Mouse (Mus musculus): ENCODE measurements around the gene Ppp1r7. TPM values are rescaled to one million over a fixed set of nuclear protein-coding genes. Genes with fewer than 3 reads are reported as not detected.
"Not testable (repeated sequence)": the region's sequence is repeated elsewhere in the genome, so short reads cannot be mapped to it uniquely, and the experiment has no call there.

Ppp1r7 gene
- polyA plus RNA-seq (2012; rRNA removed) = 3.0 and 4.2 TPM in 2 replicates

- under 1% methylated on average over 63 of the region's 63 CpGs for WGBS
- peak within 1 kb of the TSS; percentile 88 for H3K4me3 ChIP-seq (replicated peaks; ENCODE audit: extremely low read depth, low read depth, low read length)
- peak; percentile 89 for DNase-seq
- TF ChIP-seq CTCF (IDR thresholded peaks at IDR 0.05; ENCODE audit: insufficient read depth, low read length) (no peak), POLR2A (IDR thresholded peaks at IDR 0.05; ENCODE audit: borderline replicate concordance, extremely low read depth, low read depth, low read length) (no peak)
- H3K4me1 ChIP-seq (ENCODE audit: control insufficient read depth, insufficient read depth, low read length) = no peaks in the 10 kb centered on the region; the same call in 1 of the 2 replicates
Observed at GRCm38 (mm10) chr1:93342648-93343503, at the start of gene Ppp1r7, which contains the start of gene Pask. TSS of gene Ppp1r7 (plus strand) at chr1:93342854. TSS of gene Pask (minus strand) at chr1:93343482.

- H3K4me1 ChIP-seq (ENCODE audit: control insufficient read depth, insufficient read depth, low read length); H3K4me3 ChIP-seq (replicated peaks; ENCODE audit: extremely low read depth, low read depth, low read length); DNase-seq: not testable (repeated sequence)
- WGBS = 83% methylated on average over 3 of the region's 3 CpGs
Observed at GRCm38 (mm10) chr1:93294491-93294890, 48.2 kb upstream of the Ppp1r7 start.

GRCm38 (mm10) chr1:93299791-93300190 lies 42.9 kb upstream of the Ppp1r7 start:
- TF ChIP-seq POLR2A (IDR thresholded peaks at IDR 0.05; ENCODE audit: borderline replicate concordance, extremely low read depth, low read depth, low read length) (no peak), CTCF (IDR thresholded peaks at IDR 0.05; ENCODE audit: insufficient read depth, low read length) (no peak)
- 74% methylated on average over 4 of the region's 4 CpGs for WGBS

GRCm38 (mm10) chr1:93300578-93300977 lies 42.1 kb upstream of the Ppp1r7 start:
- no peak for DNase-seq
- TF ChIP-seq POLR2A (IDR thresholded peaks at IDR 0.05; ENCODE audit: borderline replicate concordance, extremely low read depth, low read depth, low read length) (no peak), CTCF (IDR thresholded peaks at IDR 0.05; ENCODE audit: insufficient read depth, low read length) (no peak)
- 69% methylated on average over 3 of the region's 3 CpGs for WGBS
- peaks cover 3% of the 10 kb centered on the region; the same call in 1 of the 2 replicates for H3K4me1 ChIP-seq (ENCODE audit: control insufficient read depth, insufficient read depth, low read length)
- no peak overlapping the region for H3K4me3 ChIP-seq (replicated peaks; ENCODE audit: extremely low read depth, low read depth, low read length)

More at GRCm38 (mm10) chr1:93299791-93300190, 42.9 kb upstream of the Ppp1r7 start:
- DNase-seq = no peak
- no peak overlapping the region for H3K4me3 ChIP-seq (replicated peaks; ENCODE audit: extremely low read depth, low read depth, low read length)
- peaks cover under 1% of the 10 kb centered on the region; the same call in 1 of the 2 replicates for H3K4me1 ChIP-seq (ENCODE audit: control insufficient read depth, insufficient read depth, low read length)

- Histone ChIP-seq H3K4me1 (ENCODE audit: control insufficient read depth, insufficient read depth, low read length) (peaks cover 3% of the 10 kb centered on the region; the same call in 1 of the 2 replicates), H3K4me3 (replicated peaks; ENCODE audit: extremely low read depth, low read depth, low read length) (peak within 1 kb of the TSS; percentile 81)
- TF ChIP-seq POLR2A (IDR thresholded peaks at IDR 0.05; ENCODE audit: borderline replicate concordance, extremely low read depth, low read depth, low read length) (peak; percentile 75; the same call in 1 of the 2 replicates), CTCF (IDR thresholded peaks at IDR 0.05; ENCODE audit: insufficient read depth, low read length) (no peak)
- 7% methylated on average over 36 of the region's 36 CpGs for WGBS
- DNase-seq = peak; percentile 81
Observed at GRCm38 (mm10) chr1:93305581-93306337, 36.9 kb upstream of the Ppp1r7 start, which contains the start of gene Mterf4. TSS of gene Mterf4 (minus strand) at chr1:93305915.

GRCm38 (mm10) chr1:93323973-93324372 lies 18.7 kb upstream of the Ppp1r7 start:
- DNase-seq = no peak
- 91% methylated on average over 6 of the region's 6 CpGs for WGBS
- H3K4me3 ChIP-seq (replicated peaks; ENCODE audit: extremely low read depth, low read depth, low read length) = no peak overlapping the region
- no peaks in the 10 kb centered on the region for H3K4me1 ChIP-seq (ENCODE audit: control insufficient read depth, insufficient read depth, low read length)
- TF ChIP-seq POLR2A (IDR thresholded peaks at IDR 0.05; ENCODE audit: borderline replicate concordance, extremely low read depth, low read depth, low read length) = no peak
- no peak for TF ChIP-seq CTCF (IDR thresholded peaks at IDR 0.05; ENCODE audit: insufficient read depth, low read length)

- TF ChIP-seq CTCF (IDR thresholded peaks at IDR 0.05; ENCODE audit: insufficient read depth, low read length) = no peak
- TF ChIP-seq POLR2A (IDR thresholded peaks at IDR 0.05; ENCODE audit: borderline replicate concordance, extremely low read depth, low read depth, low read length) = no peak
- WGBS = 74% methylated on average over 3 of the region's 3 CpGs
- Histone ChIP-seq H3K4me3 (replicated peaks; ENCODE audit: extremely low read depth, low read depth, low read length) (no peak overlapping the region), H3K4me1 (ENCODE audit: control insufficient read depth, insufficient read depth, low read length) (no peaks in the 10 kb centered on the region)
- DNase-seq = no peak
Observed at GRCm38 (mm10) chr1:93326446-93326845, 16.2 kb upstream of the Ppp1r7 start.

GRCm38 (mm10) chr1:93334621-93335020 lies 8.0 kb upstream of the Ppp1r7 start:
- DNase-seq = no peak
- TF ChIP-seq POLR2A (IDR thresholded peaks at IDR 0.05; ENCODE audit: borderline replicate concordance, extremely low read depth, low read depth, low read length) (no peak), CTCF (IDR thresholded peaks at IDR 0.05; ENCODE audit: insufficient read depth, low read length) (no peak)
- Histone ChIP-seq H3K4me3 (replicated peaks; ENCODE audit: extremely low read depth, low read depth, low read length) (no peak overlapping the region), H3K4me1 (ENCODE audit: control insufficient read depth, insufficient read depth, low read length) (no peaks in the 10 kb centered on the region)
- WGBS = 84% methylated on average over 2 of the region's 2 CpGs

GRCm38 (mm10) chr1:93343504-93344047 lies 922 bp downstream of the Ppp1r7 start:
- Histone ChIP-seq H3K4me1 (ENCODE audit: control insufficient read depth, insufficient read depth, low read length) (no peaks in the 10 kb centered on the region; the same call in 1 of the 2 replicates), H3K4me3 (replicated peaks; ENCODE audit: extremely low read depth, low read depth, low read length) (peak overlapping the region; percentile 88)
- DNase-seq = no peak
- WGBS = under 1% methylated on average over 39 of the region's 39 CpGs
- TF ChIP-seq CTCF (IDR thresholded peaks at IDR 0.05; ENCODE audit: insufficient read depth, low read length) (no peak), POLR2A (IDR thresholded peaks at IDR 0.05; ENCODE audit: borderline replicate concordance, extremely low read depth, low read depth, low read length) (peak; percentile 74; the same call in 1 of the 2 replicates)
